Mouse (Mus musculus) CD4-positive helper T cell, adult 2 months (primary cell): ENCODE measurements around the gene Lhb.
"Not testable (repeated sequence)": the region's sequence is repeated elsewhere in the genome, so short reads cannot be mapped to it uniquely, and the experiment has no call there.

Experiments
- DNase-seq: peaks from one replicate; pipeline ENCODE4 v3.0.0-alpha.2; 2012; ENCODE audit warnings: low read depth, missing footprints, low spot score

Gene Lhb

GRCm38 (mm10) chr7:45420615-45420919 lies at the start of gene Lhb:
Gene Lhb (plus strand): TSS chr7:45420820.
- no peak for DNase-seq

DNA sequence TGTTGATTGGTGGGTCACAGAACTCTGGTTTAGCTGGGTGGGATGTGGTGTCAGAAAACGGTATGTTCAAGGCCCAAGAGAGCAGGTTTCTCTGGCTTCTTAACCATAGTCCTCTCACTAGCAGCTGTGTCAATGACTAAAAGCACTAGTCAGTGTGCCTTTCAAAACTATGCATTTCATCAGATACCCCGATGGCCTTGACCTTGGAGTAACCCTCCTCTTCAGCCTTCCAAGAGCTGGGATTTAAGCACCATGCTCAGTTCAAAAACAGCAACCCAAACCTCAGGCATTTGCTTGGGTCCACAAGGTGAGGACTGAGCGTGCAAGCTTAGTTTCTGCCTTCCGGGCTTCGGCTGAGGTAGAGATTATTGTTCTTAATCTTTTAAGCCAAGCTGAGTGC lies 48.2 kb upstream of the Lhb start:
- no peak for DNase-seq

GRCm38 (mm10) chr7:45374620-45375019 lies 46.0 kb upstream of the Lhb start:
- peak; percentile 51 for DNase-seq

- DNase-seq: no peak
Observed at GRCm38 (mm10) chr7:45376057-45376456, 44.6 kb upstream of the Lhb start.

DNA sequence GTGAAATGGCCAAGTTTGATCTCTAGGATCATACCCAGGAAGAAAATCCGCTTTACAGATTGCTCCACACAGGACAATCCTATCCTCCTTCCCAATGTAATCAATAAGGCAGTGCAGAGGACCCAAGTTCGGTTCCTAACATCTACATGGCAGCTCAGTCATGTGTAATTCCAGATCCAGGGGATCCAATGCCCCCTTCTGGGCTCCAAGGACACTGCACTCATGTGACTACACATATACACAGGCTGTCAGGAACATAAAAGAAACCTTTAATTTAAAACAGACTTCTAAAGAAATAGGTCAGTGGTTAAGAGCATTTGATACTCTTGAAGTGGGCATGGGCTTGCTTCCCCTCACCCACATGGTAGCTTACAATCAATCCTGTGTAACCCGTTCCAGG lies 34.5 kb upstream of the Lhb start:
- no peak for DNase-seq

GRCm38 (mm10) chr7:45395129-45395541 lies 25.5 kb upstream of the Lhb start:
- no peak for DNase-seq

DNA sequence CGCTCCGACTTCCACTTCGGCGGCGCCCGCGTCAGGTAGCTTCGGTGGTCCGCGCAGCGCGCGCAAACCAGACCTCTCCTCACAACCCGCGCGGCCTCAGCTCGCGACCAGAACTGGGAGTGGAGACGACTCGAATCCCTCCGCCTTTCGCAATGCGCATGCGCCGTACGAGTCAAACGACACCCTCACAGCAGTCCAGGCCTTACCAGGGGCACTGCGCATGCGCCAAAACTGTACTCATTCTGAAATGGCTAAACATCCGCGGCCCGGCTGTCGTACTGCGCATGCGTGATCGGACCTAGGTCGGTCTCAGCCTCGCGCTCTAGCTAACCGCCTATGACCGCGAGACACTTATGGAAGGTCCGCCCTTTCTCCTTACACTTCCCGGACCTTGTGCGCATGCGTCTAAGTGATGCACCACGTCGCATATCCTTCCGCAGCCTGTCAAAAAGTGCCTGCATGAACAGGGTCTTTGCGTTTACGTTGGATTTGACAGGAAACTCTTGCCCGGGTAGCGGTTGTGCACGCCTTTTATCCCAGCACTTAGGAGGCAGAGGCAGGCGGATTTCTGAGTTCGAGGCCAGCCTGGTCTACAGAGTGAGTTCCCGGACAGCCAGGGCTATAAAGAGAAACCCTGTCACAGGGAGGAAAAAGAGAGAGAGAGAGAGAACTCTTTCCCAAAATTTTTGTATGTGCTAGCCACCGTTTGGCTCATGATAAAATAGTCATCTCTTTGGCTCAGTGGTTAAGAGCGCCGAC lies 24.9 kb upstream of the Lhb start, which contains the start of gene Snrnp70:
Gene Snrnp70 (minus strand): TSS at position 165 of the 759 bp plus-strand sequence.
- peak; percentile 100 for DNase-seq

DNA sequence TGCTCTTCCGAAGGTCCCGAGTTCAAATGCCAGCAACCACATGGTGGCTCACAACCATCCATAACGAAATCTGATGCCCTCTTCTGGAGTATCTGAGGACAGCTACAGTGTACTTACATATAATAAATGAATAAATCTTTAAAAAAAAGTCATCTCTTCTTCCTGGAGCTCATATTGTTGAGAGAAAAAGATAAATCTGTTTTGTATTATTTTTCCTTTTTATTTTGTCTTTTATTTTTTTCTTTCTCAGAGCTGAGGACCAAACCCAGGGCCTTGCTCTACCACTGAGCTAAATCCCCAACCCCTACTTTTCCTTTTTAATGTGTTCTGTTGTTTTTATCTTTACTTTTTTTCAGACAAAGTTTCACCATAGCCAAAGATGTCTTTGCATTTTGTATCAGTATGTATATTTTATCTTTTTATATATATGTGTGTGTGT lies 24.3 kb upstream of the Lhb start:
- not testable (repeated sequence) for DNase-seq

DNA sequence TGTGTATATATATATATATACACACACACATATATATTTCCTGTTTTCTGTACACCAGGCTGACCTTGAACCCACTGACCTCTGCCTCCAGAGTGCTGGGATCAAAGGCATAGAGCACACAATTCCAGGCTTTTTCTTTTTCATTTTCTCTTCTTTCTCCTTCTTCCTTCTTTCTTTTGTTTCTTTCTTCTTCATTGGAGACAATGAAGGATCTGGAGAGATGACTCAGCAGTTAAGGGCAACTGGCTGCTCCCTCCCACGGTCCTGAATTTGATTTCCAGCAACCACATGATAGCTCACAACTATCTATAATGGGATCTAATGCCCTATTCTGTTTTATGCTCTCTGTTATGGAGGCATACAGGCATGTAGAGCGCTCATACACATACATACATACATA lies 23.8 kb upstream of the Lhb start:
- no peak for DNase-seq

GRCm38 (mm10) chr7:45401521-45402085 lies 19.0 kb upstream of the Lhb start:
- DNase-seq: no peak

DNA sequence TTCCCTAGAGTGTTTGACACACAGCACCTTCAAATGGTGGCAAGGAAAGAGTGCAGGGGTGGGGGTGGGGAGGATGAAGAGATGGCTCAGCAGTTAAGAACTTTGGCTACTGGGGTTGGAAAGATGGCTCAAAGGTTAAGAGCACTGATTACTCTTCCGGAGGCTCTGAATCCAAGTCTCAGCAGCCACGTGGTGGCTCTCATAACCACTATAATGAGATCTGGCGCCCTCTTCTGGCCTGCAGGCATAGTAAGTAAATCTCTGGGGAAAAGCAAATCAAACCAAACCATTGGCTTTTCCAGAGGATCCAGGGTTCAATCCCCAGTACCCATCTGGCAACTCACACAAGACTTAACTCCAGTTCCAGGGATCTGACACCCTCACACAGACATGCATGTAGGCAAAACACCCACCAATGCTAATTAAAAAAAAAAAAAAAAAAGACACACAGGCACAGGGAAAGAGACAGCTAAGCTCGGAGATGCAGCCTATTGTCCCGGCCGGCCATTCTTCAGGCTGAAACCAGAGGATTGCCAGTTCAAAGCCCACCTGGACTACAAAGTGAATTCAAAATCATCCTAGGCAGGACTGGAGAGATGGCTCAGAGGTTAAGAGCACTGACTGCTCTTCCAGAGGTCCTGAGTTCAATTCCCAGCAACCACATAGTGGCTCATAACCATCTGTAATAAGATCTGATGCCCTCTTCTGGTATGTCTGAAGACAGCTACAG lies 16.9 kb upstream of the Lhb start:
- peak; percentile 81 for DNase-seq

DNA sequence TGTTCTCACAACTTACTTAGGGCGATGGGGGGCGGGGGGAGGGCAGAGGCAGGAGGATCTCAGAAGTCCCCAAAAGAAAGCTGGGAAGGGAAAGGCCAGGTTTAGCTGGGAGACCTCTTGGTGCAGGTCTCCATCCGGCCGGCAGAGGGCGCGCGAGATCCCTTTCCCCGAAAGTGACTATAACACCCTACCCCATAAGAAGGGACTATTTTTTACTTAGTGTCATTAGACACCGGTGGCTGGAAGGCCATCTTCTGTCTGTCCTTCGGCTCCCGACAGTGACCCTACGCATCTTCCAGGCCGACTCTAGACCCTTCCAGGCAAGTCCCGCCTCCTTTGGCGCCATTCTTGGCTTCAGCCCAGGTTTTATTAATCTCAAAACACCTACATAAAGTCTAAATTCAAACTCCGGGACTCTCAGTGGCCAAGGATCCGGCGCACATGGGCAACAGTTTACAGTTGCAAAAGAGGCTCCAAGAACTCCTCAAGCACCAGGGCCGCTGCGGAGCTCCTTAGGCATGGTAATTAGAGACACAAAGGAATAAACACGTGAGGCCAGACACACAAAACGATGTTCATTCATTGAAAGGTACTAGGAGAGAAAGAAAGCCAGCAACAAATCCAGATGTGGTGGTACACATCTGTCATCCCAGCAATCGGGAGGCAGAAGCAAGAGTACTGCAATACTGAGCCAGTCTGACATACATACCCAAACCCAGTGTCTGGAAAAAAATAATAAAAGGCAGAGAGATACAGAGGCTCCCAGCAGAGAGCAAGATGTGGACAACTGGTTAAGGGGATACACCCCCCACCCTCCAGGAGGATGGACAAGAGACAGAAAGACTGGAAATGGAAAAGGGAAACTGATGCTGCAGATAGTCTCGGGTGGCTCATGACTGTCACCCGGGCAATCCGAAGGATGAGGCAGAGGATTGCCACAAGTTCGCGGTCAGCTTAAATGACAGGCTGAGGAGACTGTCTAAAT lies 15.2 kb upstream of the Lhb start, which contains the start of gene Kcna7:
Gene Kcna7 (plus strand): TSS at position 563 of the 985 bp plus-strand sequence.
- peak; percentile 64 for DNase-seq

DNA sequence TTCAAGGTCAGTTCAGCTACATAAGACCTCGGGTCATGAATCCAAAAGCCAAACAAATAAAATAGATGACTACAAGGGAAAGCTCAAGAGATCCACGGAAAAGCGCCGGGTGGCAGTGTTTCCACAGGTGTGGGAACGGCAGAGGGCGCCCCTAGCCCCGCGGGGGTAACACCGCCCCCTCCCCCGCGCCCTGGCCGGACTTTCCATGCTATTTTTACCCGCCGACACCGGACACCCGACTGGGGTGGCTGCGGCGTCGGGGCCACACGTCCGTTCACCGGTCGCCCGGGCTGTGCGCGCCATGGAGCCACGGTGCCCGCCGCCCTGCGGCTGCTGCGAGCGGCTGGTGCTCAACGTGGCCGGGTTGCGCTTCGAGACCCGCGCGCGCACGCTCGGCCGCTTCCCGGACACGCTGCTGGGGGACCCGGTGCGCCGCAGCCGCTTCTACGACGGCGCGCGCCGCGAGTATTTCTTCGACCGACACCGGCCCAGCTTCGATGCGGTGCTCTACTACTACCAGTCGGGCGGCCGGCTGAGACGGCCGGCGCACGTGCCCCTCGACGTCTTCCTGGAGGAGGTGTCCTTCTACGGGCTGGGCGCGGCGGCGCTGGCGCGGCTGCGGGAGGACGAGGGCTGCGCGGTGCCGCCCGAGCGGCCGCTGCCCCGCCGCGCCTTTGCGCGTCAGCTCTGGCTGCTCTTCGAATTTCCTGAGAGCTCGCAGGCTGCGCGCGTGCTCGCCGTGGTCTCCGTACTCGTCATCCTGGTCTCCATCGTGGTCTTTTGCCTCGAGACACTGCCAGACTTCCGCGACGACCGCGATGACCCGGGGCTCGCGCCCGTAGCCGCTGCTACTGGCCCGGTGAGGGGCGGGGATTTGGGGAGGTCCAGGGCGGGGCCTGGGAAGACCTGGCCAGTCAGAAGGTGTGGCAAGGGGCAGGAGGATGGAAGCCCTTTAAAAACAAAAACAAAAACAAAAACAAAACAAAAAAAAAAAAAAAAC lies 14.2 kb upstream of the Lhb start:
- DNase-seq: peak; percentile 41

GRCm38 (mm10) chr7:45407836-45408235 lies 12.8 kb upstream of the Lhb start:
- no peak for DNase-seq

GRCm38 (mm10) chr7:45408351-45408750 lies 12.3 kb upstream of the Lhb start:
- DNase-seq: no peak

GRCm38 (mm10) chr7:45408949-45409348 lies 11.7 kb upstream of the Lhb start:
- DNase-seq: no peak

- no peak for DNase-seq
Observed at GRCm38 (mm10) chr7:45409497-45410163, 11.0 kb upstream of the Lhb start.

GRCm38 (mm10) chr7:45412421-45412820 lies 8.2 kb upstream of the Lhb start:
- DNase-seq: no peak

GRCm38 (mm10) chr7:45413113-45413863 lies 7.3 kb upstream of the Lhb start, which contains the start of gene Ntf5:
Gene Ntf5 (plus strand): TSS chr7:45413695.
- DNase-seq: peak; percentile 37
